Mouse (Mus musculus) CD8-positive naive resting alpha-beta T cell, adult 2 months (primary cell): ENCODE measurements around the gene Nfatc2.

ENCODE experiments used
- DNase-seq, 2 experiments: peaks; one replicate each; pipeline ENCODE4 v3.0.0; 2022; ENCODE audit warnings: low read depth in 2 of 2, low spot score in 2 of 2

Gene Nfatc2

DNA sequence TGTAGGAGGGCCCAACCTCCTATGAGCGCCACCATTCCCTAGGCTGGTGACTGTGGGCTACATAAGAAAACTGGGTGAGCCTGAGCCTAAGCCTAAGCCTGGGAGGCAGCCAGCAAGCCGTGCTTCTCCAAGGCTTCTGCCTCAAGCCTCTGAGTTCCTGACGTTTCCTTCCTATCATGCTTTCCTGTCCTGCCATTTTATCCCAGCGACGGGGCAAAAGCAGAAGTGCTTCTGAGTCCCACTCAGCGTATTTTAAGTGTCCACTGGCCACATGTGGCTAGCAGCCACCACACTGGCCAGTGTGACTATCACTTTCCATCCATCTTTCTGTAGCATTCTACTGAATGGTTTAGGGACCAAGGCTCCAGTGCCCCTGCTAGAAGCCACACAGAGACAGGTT is 62.4 kb downstream of the Nfatc2 start:
- DNase-seq = no peak

DNA sequence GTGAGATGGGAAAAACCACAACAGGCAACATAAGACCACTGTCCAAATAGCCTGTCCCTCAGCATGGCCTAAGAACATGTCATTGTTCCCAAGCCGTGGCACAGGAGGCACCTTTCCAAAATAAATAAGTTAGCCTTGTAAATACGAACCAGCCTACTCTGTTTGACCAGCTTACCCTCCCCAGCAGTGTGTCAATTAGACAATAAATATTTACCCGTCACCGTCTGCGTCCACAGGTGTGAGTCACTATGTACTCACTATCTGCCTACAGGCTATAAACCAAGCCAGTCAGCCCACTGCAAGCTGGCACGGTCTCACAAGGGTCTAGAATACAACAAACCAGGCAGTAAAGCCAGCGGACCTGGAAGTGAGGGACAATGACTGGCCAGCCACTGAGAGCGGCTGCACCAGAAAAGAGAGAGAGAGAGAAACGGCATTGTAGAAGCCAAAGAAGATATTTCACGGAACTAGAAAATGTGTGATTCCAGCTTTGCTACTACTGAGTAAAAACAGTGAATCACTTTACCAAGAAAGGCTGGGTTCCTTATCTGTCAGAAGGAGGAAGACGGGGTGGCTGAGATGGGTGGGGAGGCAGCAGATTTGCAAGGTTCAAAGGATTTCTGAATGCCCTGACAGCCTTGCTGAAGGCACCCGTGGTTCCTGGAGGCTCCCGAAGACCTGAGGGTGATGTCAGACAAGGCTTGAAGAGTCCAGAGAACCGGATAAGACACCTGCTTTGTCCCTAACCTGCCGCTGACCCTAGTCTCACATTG is 69.2 kb downstream of the Nfatc2 start:
- no peak for DNase-seq

DNA sequence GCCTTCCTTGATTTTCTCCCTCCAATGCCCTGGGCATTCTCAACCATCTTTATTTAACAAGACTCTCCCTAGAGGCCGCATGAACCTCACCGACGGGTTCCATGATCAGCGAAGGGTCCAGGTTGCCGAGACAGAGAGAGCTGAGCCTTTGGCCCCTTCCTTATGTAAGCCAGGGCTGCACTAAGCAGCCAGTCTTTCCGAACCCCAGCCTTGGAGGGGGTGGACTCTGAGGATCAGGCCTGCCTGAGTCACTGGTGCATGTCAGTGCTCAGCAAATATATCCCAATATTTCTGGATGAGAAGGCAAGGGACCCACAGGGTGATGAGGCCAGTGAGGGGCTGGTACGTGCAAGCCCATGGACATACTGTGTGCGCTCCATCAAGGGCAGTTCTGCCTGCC is 72.9 kb downstream of the Nfatc2 start:
- DNase-seq = no peak

DNA sequence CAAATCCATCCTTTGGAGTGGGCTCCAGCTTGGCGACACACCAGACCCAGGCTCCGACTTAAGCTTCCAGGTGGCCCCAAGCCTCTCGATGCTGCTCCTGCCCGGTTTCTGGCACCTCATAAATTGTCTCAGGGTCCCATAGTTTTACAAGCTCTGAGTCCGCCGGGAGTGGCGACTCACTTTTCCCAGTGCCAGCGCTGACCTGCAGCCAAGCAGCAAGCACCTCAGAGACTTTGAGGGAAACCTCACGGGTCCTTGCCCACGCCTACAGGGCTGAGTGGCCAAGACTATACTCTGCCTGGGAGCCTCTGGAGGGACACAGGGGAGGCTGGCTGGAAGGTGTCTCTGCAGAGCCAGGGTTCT is 74.0 kb downstream of the Nfatc2 start:
- no peak for DNase-seq

DNA sequence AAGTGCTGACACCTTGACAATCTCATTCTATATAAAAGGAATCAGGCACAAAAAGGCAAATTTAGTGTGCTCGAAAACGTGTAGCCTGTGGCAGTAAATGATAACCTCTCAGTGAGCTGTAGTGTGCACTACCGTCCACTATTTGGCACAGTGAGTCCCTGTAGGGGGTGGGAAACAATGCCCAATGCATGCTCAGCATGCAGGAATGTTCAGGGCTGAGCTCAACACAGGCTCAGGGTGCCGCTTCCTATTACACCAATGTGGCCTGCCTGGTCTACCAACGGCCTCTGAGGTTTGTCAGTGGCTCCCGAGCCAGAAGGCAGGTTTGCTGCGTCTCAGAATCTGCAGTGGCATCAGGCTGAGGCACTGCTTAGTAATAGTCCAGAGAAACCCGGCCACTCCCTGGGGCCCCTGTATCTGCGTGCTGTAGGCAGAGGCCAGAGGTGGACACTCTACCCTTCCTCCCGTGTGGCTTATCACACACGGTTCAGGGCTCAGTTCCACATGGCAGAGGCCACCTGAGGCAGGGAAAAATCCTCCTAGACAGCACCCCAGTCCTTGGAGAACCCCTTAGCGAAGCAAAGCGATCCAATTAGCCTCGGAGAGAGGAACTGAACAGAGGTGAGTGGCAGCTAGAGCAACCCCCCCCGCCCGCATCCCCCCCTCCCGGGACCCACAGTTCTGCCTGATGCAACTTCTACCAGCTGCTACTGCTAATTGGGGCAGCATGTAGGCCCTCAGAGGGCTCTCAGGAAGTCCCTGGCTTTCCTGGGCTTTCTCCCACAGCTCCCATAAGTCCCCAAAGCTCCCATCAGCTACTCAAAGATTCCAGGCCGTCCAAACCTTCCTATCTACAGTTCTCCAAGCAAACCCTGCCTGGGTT is 74.7 kb downstream of the Nfatc2 start:
- DNase-seq = no peak

DNA sequence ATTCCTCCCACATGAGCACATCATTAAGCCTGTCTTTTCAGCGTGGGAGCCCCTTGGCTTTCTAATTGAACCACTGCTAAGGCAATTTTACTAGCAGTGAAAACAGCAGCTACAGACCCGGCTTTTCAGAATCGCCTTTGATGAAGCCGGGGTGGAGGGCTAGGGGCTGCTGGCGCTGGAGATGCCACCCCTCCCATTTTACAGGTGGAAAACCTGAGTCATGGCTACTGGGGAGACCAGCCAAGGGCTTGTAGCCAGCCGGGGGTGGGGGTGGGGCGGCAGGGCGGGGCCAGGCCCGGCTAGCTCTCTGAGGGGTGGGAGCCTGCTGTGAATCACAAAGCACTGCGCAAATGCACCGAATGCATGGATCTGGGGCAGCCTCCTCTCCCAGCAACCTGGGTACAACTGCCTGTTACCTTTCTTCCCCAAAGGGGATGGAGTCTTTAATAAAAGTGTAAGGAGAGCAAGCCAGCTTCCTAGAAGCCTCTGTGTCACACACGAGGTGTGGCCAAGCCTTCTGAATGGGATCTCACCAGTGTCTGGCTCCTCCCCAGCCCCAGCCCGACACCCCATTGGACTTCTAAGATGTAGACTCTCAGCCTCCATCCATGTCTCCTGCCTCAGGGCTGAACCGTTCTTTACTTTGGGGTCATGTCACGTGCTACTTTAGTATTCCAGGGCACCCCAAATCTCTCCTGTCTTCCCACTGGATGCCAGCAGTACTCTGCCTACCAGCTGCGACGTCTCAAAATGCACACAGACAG is 75.9 kb downstream of the Nfatc2 start:
- no peak for DNase-seq

DNA sequence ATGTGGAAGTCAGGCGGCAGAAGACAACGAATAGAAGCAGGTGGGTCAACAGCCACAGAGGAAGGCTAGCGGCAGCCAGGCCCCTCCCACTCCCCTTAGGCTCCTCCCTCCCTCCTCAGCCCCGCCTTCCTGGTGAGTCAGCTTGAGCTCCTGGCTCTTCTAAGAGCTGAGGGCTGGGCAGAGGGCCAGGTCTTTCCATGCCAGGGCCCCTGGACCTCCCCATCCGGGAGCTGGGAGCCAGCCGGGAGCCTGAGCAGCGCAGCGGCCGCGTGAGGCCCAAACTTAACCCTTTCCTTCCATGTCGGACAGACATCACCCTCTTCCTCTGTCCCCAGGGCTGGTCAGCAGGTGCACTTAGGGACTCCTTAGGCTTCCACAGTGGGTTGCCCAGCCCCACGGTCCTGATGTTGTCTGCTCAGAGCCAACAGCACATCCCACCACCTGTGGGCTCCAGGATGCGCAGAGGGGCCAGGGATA is 76.5 kb downstream of the Nfatc2 start:
- no peak for DNase-seq

DNA sequence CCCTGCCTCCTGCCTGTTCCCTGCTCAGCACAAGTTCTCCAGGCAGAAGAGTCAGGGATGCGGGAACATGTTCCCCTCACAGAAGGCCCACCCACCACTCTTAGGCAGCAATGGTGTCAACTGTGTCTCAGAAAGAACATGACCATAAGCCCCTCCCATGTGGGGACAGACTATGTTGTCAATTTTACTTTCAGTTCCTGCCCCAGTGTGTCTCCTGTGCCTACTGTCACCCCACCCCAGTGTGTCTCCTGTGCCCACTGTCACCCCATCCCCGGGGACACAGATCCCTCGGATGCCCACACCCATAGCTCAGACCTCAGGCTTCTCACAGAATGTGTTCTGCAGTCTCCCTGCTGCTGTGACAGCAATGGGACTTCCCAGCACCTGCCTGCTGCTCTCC is 79.2 kb downstream of the Nfatc2 start:
- no peak for DNase-seq

DNA sequence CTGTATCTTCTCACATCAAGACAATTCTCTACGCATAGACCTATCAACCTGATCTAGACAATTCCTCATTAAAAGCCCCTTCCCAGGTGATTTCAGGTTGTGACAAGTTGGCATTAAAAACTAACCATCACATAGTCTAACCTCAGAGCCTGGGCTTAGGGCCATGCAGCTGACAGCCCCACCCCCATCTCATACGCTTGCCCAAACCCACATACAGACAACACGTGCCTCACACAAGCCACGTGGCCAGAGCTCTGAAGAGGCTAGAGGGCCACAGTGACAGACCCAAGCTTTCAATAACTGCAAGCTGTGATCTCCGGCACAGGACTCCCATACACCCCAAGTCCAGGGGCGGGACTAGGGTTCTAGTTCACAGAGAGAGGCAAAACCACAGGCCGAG is 80.7 kb downstream of the Nfatc2 start:
- no peak for DNase-seq

DNA sequence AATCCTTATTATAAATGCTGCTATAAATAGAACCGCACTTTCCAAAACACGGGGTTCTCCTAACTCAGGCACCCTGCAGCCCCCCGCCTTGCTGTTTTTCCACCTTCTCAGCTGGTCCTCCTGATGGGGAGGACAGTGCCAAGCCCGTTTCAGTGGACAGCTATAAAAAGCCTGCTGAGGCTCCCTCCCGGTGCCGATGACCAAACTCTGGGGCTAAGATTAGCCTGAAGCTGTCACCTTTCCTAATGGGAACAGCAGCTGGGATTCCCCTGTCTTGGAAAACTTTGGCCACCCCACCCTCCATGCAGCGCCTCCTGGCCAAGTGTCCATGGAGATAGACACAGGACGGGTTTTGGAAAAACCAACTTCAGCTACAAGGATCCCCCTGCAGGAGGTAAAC is 81.9 kb downstream of the Nfatc2 start:
- no peak for DNase-seq

DNA sequence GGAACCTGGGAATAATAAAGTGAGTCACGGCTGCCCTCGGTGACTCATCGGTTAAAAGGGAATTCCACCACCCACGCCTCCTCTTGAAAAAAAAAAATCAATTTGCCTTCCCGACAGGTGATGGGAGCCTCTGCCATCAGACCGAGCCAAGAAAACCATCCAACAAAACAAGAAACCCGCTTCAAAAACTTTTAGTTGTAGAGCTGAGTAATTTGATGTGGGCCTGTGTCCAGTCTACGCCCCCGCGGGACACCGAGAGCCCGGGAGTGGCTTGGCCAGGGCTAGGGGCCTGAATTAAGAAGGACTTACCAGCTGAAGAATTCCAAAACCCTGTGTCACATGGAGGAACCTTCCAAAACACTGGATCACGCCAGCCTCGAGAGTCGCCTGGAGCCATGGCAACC is 83.2 kb downstream of the Nfatc2 start:
- no peak for DNase-seq

DNA sequence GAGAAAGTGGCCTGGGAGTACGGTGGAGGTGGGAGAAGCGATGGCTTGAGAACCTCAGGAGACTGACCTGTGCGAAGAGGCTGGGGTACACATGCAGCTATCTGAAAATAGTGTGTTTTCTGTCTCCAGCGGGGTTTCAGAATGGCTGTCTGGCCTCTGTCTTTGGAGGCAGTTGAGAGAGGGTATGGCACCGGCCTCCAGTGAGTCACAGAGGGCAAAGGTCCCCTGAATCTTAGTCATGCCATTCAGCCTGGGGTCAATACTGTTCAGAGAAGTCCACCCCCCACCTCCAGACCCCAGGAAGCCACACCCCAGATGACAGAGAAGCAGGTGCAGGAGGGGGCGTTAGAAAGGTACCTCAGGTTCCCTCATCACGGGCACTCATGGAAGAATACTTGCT is 83.7 kb downstream of the Nfatc2 start:
- DNase-seq = no peak

DNA sequence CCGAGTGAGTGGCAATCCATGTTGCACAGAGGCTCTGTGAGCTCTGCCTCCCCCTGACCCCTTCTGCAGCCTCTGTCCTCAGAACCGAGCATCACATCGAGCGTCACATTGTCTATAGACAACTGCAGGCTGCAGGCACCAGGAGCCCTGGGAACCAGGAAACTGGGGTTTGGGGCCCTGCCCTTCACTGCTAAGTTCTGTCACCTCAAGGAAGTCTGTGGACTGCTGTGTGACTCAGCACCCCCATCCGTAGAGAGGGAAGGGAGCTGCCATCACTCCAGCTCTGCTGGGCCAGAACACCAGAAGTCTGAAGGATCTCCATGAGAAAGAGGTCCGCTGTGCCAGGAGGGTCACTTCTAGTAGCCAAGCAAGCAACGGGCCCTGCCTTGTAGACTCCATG is 84.7 kb downstream of the Nfatc2 start:
- no peak for DNase-seq

DNA sequence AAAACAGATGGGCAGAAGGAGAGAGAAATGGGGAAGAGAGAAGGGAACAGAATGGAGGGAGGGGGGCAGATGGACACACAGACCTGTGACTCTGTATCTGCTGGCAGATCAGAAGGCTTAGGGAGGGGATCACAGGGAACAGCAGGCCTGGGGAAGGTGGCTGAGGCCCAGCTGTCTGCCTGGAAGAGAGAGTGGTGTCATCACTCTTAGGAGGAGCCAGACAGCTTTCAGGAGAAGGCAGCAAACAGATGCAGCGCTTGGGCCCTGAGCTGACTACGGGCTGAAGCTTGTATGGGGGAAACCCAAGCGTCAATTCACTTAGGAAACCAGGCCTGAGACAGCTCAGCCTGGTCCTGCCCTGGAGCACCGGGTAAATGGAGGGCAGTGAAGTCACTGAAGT is 86.0 kb downstream of the Nfatc2 start:
- DNase-seq = no peak

DNA sequence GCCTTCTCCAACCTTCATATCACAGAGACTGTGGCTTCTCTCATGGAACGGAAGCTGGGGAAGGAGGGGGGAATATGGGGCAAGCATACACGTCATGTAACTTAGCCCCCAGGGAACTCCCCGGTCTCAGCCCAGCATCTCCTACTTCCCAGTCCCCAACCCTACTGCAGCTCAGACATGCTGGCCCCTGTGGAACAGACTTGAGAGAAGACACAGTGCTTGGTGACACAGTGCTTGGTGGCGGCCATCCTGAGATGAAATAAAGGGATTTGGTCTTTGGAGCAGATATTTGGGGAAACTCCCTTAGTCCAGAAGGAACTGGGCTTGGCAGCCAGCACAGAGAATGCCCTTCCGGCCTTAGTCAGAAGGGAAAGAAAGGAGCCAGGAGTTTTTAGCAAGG is 87.3 kb downstream of the Nfatc2 start:
- DNase-seq = no peak

DNA sequence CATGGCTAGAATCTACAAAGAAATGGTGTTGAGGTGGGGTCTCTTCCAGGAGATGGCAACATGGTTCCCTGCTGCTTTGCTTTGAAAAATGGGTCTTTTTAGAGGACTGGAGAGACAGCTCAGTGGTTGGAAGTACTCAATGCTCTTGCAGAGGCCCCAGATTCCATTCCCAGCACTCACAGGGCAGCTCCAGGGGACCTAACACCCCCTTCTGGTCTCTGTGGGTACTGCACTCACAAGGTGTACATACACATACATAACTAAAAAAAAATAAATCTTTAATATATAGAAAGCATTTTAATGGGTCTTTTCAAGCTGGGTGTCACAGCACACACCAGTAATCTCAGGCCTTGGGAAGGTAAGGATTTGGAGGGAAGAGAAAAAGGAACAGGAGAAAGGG is 89.9 kb downstream of the Nfatc2 start:
- no peak for DNase-seq

DNA sequence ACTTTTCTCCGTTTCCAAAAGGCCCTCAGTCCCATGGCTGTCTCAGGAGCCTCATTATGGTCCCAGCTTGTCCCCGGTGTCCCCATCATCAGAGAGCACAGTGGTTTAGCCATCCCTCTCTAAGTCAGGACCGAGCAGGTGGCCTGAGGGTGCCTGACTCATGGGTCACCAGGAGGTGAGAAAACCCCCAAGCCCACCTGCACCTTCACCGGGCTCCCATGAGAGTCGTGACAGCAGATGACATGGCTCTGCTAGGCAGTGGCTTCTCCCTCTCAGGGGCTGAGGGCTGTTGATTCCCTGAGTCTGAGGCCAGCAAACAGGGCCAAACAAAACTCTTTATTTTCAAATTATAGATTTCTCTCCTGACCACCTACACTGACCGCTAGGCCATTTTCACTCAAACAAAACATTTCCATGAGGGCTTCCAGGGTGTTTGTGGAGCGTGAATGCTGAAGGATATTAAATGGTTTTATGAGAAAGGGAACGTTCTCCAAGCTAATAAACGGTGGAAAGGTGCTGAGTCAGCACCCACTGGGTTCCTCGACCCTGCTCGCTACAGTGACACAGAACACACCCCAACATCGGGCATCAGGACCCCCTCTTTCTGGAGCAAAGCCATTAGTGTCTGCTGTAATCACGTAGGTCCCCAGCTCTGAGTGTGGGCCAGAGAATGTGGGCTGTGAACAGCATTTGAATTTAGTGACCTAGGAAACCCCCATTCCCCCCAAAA is 92.8 kb downstream of the Nfatc2 start:
- DNase-seq = no peak

DNA sequence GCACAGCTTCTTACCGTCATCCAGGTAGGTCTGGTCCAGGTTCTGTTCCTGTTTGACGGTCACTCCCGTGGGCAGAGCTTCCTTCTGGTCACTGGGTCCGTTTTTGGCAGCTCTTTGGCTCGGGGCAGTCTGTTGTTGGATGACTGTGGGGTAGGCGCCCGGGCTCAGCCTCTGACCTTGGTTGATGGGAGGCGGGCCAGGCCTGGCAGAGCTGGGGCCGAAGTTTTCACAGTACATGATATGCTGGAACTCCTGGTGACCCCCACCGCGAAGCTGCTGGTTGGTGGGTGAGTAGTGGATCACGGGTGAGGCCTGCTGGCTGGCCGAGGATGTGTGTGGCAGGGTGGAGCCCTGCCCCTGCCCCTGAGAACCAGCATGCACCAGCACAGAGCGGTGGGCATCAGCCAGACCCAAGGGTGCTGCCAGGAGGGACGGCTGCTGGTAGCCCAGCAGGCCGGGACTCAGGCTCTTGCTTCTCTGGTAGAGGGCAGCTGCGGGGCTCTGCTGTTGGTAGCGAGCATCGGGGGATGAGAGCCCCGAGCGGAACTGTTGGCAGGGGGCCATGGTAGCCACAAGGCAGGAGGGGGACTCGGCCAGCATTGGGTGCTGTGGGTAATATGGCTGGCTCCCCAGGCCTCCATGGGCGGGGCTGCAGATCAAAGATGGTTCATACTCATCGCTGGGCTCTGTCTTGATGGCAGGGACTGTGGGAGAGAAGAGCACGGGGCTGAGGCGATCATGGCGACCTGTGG is 96.8 kb downstream of the Nfatc2 start:
- DNase-seq = no peak

DNA sequence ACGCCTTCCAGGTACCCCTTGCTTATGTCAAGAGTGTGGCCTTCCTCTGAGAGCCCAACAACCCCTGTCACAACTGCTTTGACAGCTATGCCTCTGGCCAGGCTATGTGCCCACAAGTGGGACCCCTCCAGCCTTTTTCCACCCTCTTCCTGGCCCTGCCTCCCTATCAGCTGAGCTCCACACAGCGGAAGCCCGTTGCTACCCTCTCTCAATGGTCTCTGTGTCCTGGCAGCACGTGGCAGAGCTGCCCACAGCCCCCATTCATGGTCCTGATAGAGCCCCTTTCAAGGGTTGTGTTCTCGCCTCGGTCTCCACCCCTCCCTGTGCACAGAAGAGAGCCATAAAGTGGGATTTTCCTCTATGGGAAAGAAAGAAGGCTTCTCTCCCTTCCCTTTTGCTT is 97.7 kb downstream of the Nfatc2 start:
- DNase-seq = no peak

DNA sequence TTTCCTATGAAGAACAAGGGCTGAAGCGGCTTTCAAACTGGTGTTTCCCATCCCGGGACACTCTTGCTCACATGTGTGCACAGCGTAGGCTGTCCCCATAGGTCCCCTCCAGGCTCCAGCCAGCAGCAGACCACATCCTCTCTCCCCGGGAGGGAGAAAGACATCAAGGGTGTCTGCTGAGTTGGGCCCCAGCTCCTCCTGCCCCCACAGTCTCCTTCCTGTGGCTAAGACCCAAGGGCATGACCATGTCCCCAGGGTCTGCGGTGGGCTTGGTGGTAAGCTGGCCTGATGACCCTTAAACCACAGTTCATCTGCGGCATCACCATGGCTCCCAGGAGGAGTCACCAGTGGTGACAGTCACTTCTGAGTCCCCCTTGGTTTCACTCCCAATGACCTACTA is 100.7 kb downstream of the Nfatc2 start:
- DNase-seq = no peak
